Mouse (Mus musculus) adrenal gland, postnatal 25 days (tissue): ENCODE measurements around the gene Hcst. TPM values are rescaled to one million over a fixed set of nuclear protein-coding genes. Genes with fewer than 3 reads are reported as not detected.

Experiments
- DNase-seq: peaks from one replicate; pipeline ENCODE4 v3.0.0; 2021; ENCODE audit warnings: mixed read lengths
- total RNA-seq: library from RNA; stranded (reverse); gene quantifications from 2 replicates; pipeline ENCODE4 v1.2.3, GENCODE M21; 2021

The Hcst gene
- total RNA-seq, 1 experiment from 2014 or later = 2.6 TPM

GRCm38 (mm10) chr7:30431793-30432192 is 12.1 kb upstream of the Hcst start:
- peak; percentile 56 for DNase-seq

- DNase-seq = no peak
These were observed 10.5 kb upstream of the Hcst start for GRCm38 (mm10) chr7:30430191-30430590.

- no peak for DNase-seq
These were observed 9.7 kb upstream of the Hcst start for GRCm38 (mm10) chr7:30429327-30429726.

GRCm38 (mm10) chr7:30423071-30423641 is 3.5 kb upstream of the Hcst start:
- DNase-seq = no peak

GRCm38 (mm10) chr7:30422560-30422959 is 2.9 kb upstream of the Hcst start:
- no peak for DNase-seq

GRCm38 (mm10) chr7:30421890-30422435 is 2.3 kb upstream of the Hcst start:
- DNase-seq = peak; percentile 90

- DNase-seq = peak; percentile 78
These were observed 1.7 kb upstream of the Hcst start, which contains the start of gene Nfkbid for GRCm38 (mm10) chr7:30421175-30421889. Gene Nfkbid, plus strand, starts transcription at chr7:30421732.

- no peak for DNase-seq
These were observed 1.0 kb upstream of the Hcst start for GRCm38 (mm10) chr7:30420673-30421072.

- DNase-seq = no peak
These were observed 1.8 kb downstream of the Hcst start for GRCm38 (mm10) chr7:30417856-30418255.

GRCm38 (mm10) chr7:30413596-30413995 is 6.1 kb downstream of the Hcst start, which contains the start of gene Tyrobp:
Gene Tyrobp, plus strand, starts transcription at chr7:30413760.
- no peak for DNase-seq

GRCm38 (mm10) chr7:30412735-30413147 is 6.9 kb downstream of the Hcst start:
- no peak for DNase-seq

- DNase-seq = no peak
These were observed 8.6 kb downstream of the Hcst start for GRCm38 (mm10) chr7:30411023-30411422.

GRCm38 (mm10) chr7:30409789-30410188 is 9.9 kb downstream of the Hcst start:
- no peak for DNase-seq

GRCm38 (mm10) chr7:30408639-30409038 is 11.0 kb downstream of the Hcst start:
- no peak for DNase-seq

GRCm38 (mm10) chr7:30402343-30402742 is 17.3 kb downstream of the Hcst start:
- no peak for DNase-seq

- DNase-seq = no peak
These were observed 20.0 kb downstream of the Hcst start for GRCm38 (mm10) chr7:30399671-30400070.

GRCm38 (mm10) chr7:30394871-30395270 is 24.8 kb downstream of the Hcst start:
- no peak for DNase-seq

- DNase-seq = no peak
These were observed 25.3 kb downstream of the Hcst start for GRCm38 (mm10) chr7:30394379-30394778.

- no peak for DNase-seq
These were observed 26.0 kb downstream of the Hcst start for GRCm38 (mm10) chr7:30393631-30394030.

- DNase-seq = no peak
These were observed 26.7 kb downstream of the Hcst start for GRCm38 (mm10) chr7:30392746-30393520.

- no peak for DNase-seq
These were observed 35.5 kb downstream of the Hcst start for GRCm38 (mm10) chr7:30384106-30384505.

- DNase-seq = no peak
These were observed 39.6 kb downstream of the Hcst start for GRCm38 (mm10) chr7:30380061-30380460.

- DNase-seq = peak; percentile 86
These were observed 46.1 kb downstream of the Hcst start for GRCm38 (mm10) chr7:30373501-30373962.
